Mouse (Mus musculus): ENCODE data around the gene Exoc7. TPM values are rescaled to one million over a fixed set of nuclear protein-coding genes. Genes with fewer than 3 reads are reported as not detected.

Exoc7 gene
- polyA plus RNA-seq, 1 experiment, result 93.3 TPM

GRCm38 (mm10) chr11:116287351-116287750 lies 19.7 kb downstream of the Exoc7 start:
- H3K27me3 ChIP-seq (ENCODE audit: control insufficient read depth, insufficient read depth, low read length, poor library complexity, severe bottlenecking), result no peaks in the 10 kb centered on the region
- no peaks in the 10 kb centered on the region for H3K9me3 ChIP-seq (replicated peaks; ENCODE audit: control insufficient read depth, insufficient read depth, low read length, poor library complexity, severe bottlenecking)
- no peaks in the 10 kb centered on the region for H3K36me3 ChIP-seq (ENCODE audit: control insufficient read depth, insufficient read depth, low read length, poor library complexity, severe bottlenecking)
- no peak for TF ChIP-seq POLR2A (IDR thresholded peaks at IDR 0.05; ENCODE audit: insufficient read depth, low read length)
- TF ChIP-seq EP300 (IDR thresholded peaks at IDR 0.05; ENCODE audit: insufficient read depth, low read depth, low read length), result no peak
- TF ChIP-seq CTCF (IDR thresholded peaks at IDR 0.05; ENCODE audit: low read depth, low read length), result no peak
- H3K4me1 ChIP-seq (ENCODE audit: control insufficient read depth, insufficient read depth, low read length), result no peaks in the 10 kb centered on the region
- no peak overlapping the region for H3K4me3 ChIP-seq (ENCODE audit: low read depth, low read length)
- H3K27ac ChIP-seq (ENCODE audit: insufficient read depth, low read length), result no peak overlapping the region
- no peak overlapping the region for H3K9ac ChIP-seq (ENCODE audit: low read depth, poor library complexity, severe bottlenecking)

GRCm38 (mm10) chr11:116285770-116286191 lies 21.3 kb downstream of the Exoc7 start:
- TF ChIP-seq EP300 (IDR thresholded peaks at IDR 0.05; ENCODE audit: insufficient read depth, low read depth, low read length), result no peak
- TF ChIP-seq POLR2A (IDR thresholded peaks at IDR 0.05; ENCODE audit: insufficient read depth, low read length), result no peak
- TF ChIP-seq CTCF (IDR thresholded peaks at IDR 0.05; ENCODE audit: low read depth, low read length), result no peak
- no peak overlapping the region for H3K4me3 ChIP-seq (ENCODE audit: low read depth, low read length)
- H3K9ac ChIP-seq (ENCODE audit: low read depth, poor library complexity, severe bottlenecking), result no peak overlapping the region
- H3K27me3 ChIP-seq (ENCODE audit: control insufficient read depth, insufficient read depth, low read length, poor library complexity, severe bottlenecking), result no peaks in the 10 kb centered on the region
- H3K36me3 ChIP-seq (ENCODE audit: control insufficient read depth, insufficient read depth, low read length, poor library complexity, severe bottlenecking), result no peaks in the 10 kb centered on the region
- H3K27ac ChIP-seq (ENCODE audit: insufficient read depth, low read length), result no peak overlapping the region
- no peaks in the 10 kb centered on the region for H3K4me1 ChIP-seq (ENCODE audit: control insufficient read depth, insufficient read depth, low read length)
- no peaks in the 10 kb centered on the region for H3K9me3 ChIP-seq (replicated peaks; ENCODE audit: control insufficient read depth, insufficient read depth, low read length, poor library complexity, severe bottlenecking)

GRCm38 (mm10) chr11:116283982-116284381 lies 23.1 kb downstream of the Exoc7 start:
- no peak for TF ChIP-seq EP300 (IDR thresholded peaks at IDR 0.05; ENCODE audit: insufficient read depth, low read depth, low read length)
- Histone ChIP-seq H3K4me1 (ENCODE audit: control insufficient read depth, insufficient read depth, low read length) (no peaks in the 10 kb centered on the region), H3K27me3 (ENCODE audit: control insufficient read depth, insufficient read depth, low read length, poor library complexity, severe bottlenecking) (no peaks in the 10 kb centered on the region), H3K27ac (ENCODE audit: insufficient read depth, low read length) (no peak overlapping the region), H3K36me3 (ENCODE audit: control insufficient read depth, insufficient read depth, low read length, poor library complexity, severe bottlenecking) (no peaks in the 10 kb centered on the region), H3K4me3 (ENCODE audit: low read depth, low read length) (no peak overlapping the region), H3K9ac (ENCODE audit: low read depth, poor library complexity, severe bottlenecking) (no peak overlapping the region), H3K9me3 (replicated peaks; ENCODE audit: control insufficient read depth, insufficient read depth, low read length, poor library complexity, severe bottlenecking) (no peaks in the 10 kb centered on the region)

DNA sequence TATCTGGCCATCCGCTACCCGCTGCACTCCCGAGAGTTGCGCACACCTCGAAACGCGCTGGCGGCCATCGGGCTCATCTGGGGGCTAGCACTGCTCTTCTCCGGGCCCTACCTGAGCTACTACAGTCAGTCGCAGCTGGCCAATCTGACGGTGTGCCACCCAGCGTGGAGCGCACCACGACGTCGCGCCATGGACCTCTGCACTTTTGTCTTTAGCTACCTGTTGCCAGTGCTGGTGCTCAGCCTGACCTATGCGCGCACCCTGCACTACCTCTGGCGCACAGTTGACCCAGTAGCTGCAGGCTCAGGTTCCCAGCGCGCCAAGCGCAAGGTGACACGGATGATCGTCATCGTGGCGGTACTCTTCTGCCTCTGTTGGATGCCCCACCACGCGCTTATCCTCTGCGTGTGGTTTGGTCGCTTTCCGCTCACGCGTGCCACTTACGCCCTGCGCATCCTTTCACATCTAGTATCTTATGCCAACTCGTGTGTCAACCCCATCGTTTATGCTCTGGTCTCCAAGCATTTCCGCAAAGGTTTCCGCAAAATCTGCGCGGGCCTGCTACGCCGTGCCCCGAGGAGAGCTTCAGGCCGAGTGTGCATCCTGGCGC lies 24.0 kb downstream of the Exoc7 start:
- Histone ChIP-seq H3K9ac (ENCODE audit: low read depth, poor library complexity, severe bottlenecking) (no peak overlapping the region), H3K36me3 (ENCODE audit: control insufficient read depth, insufficient read depth, low read length, poor library complexity, severe bottlenecking) (no peaks in the 10 kb centered on the region), H3K4me3 (ENCODE audit: low read depth, low read length) (peak overlapping the region; percentile 24), H3K9me3 (replicated peaks; ENCODE audit: control insufficient read depth, insufficient read depth, low read length, poor library complexity, severe bottlenecking) (no peaks in the 10 kb centered on the region), H3K27ac (ENCODE audit: insufficient read depth, low read length) (no peak overlapping the region), H3K4me1 (ENCODE audit: control insufficient read depth, insufficient read depth, low read length) (no peaks in the 10 kb centered on the region), H3K27me3 (ENCODE audit: control insufficient read depth, insufficient read depth, low read length, poor library complexity, severe bottlenecking) (no peaks in the 10 kb centered on the region)
- TF ChIP-seq POLR2A (IDR thresholded peaks at IDR 0.05; ENCODE audit: insufficient read depth, low read length), result no peak
- TF ChIP-seq EP300 (IDR thresholded peaks at IDR 0.05; ENCODE audit: insufficient read depth, low read depth, low read length), result no peak
- no peak for TF ChIP-seq CTCF (IDR thresholded peaks at IDR 0.05; ENCODE audit: low read depth, low read length)

DNA sequence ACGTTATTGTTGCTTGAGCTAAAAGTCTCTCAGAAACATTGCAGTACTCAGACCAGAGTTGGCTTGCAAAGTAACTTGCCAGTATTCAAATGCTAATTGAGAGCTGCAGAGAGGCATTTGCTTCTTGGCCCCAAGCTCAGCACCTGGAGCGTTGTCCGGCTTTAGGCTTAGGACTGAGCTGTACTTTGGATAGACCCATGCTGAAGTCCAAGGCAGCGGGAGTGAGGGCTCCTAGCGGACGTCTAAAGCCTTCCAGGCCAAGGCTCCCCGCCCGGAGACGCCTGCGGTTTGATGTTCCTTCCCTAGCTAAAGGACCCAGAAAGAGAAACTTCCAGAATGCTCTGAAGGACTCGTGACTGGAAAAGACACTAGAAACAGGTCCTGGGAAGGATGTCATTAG lies 24.9 kb downstream of the Exoc7 start:
- H3K9ac ChIP-seq (ENCODE audit: low read depth, poor library complexity, severe bottlenecking), result no peak overlapping the region
- H3K27me3 ChIP-seq (ENCODE audit: control insufficient read depth, insufficient read depth, low read length, poor library complexity, severe bottlenecking), result no peaks in the 10 kb centered on the region

GRCm38 (mm10) chr11:116281671-116282070 lies 25.4 kb downstream of the Exoc7 start:
- H3K9ac ChIP-seq (ENCODE audit: low read depth, poor library complexity, severe bottlenecking), result peak overlapping the region; percentile 40
- TF ChIP-seq EP300 (IDR thresholded peaks at IDR 0.05; ENCODE audit: insufficient read depth, low read depth, low read length) (no peak), CTCF (IDR thresholded peaks at IDR 0.05; ENCODE audit: low read depth, low read length) (no peak), POLR2A (IDR thresholded peaks at IDR 0.05; ENCODE audit: insufficient read depth, low read length) (no peak)

More for the DNA sequence above, 24.9 kb downstream of the Exoc7 start:
- no peak for TF ChIP-seq POLR2A (IDR thresholded peaks at IDR 0.05; ENCODE audit: insufficient read depth, low read length)
- 0 out of 2 replicates have a peak, but pooled peaks have one; percentile 30 for TF ChIP-seq EP300 (IDR thresholded peaks at IDR 0.05; ENCODE audit: insufficient read depth, low read depth, low read length)
- TF ChIP-seq CTCF (IDR thresholded peaks at IDR 0.05; ENCODE audit: low read depth, low read length), result peak; percentile 24
- Histone ChIP-seq H3K27ac (ENCODE audit: insufficient read depth, low read length) (no peak overlapping the region), H3K4me1 (ENCODE audit: control insufficient read depth, insufficient read depth, low read length) (no peaks in the 10 kb centered on the region), H3K4me3 (ENCODE audit: low read depth, low read length) (no peak overlapping the region), H3K36me3 (ENCODE audit: control insufficient read depth, insufficient read depth, low read length, poor library complexity, severe bottlenecking) (no peaks in the 10 kb centered on the region), H3K9me3 (replicated peaks; ENCODE audit: control insufficient read depth, insufficient read depth, low read length, poor library complexity, severe bottlenecking) (no peaks in the 10 kb centered on the region)

More at GRCm38 (mm10) chr11:116281671-116282070, 25.4 kb downstream of the Exoc7 start:
- Histone ChIP-seq H3K36me3 (ENCODE audit: control insufficient read depth, insufficient read depth, low read length, poor library complexity, severe bottlenecking) (no peaks in the 10 kb centered on the region), H3K9me3 (replicated peaks; ENCODE audit: control insufficient read depth, insufficient read depth, low read length, poor library complexity, severe bottlenecking) (no peaks in the 10 kb centered on the region), H3K4me1 (ENCODE audit: control insufficient read depth, insufficient read depth, low read length) (no peaks in the 10 kb centered on the region), H3K27ac (ENCODE audit: insufficient read depth, low read length) (no peak overlapping the region), H3K27me3 (ENCODE audit: control insufficient read depth, insufficient read depth, low read length, poor library complexity, severe bottlenecking) (no peaks in the 10 kb centered on the region), H3K4me3 (ENCODE audit: low read depth, low read length) (peak overlapping the region; percentile 38)
